Mouse (Mus musculus) cerebellum, postnatal 25 days (tissue): ENCODE results near the gene Hdac2.

Experiments
- DNase-seq, 2 experiments: peaks; one replicate each; pipeline ENCODE4 v3.0.0; 2021; ENCODE audit warnings: mixed read lengths in 2 of 2

Hdac2 gene

GRCm38 (mm10) chr10:36974086-36974675 is at the start of gene Hdac2:
TSS of gene Hdac2 (plus strand) at chr10:36974544.
- DNase-seq = peak; percentile 93 to 94

GRCm38 (mm10) chr10:36928212-36928611 is 46.1 kb upstream of the Hdac2 start:
- no peak for DNase-seq

GRCm38 (mm10) chr10:36935863-36936262 is 38.5 kb upstream of the Hdac2 start:
- no peak for DNase-seq

- DNase-seq = no peak
Measured at GRCm38 (mm10) chr10:36936271-36936670, 38.1 kb upstream of the Hdac2 start.

GRCm38 (mm10) chr10:36951742-36952141 is 22.6 kb upstream of the Hdac2 start:
- no peak for DNase-seq

- DNase-seq = no peak
Measured at GRCm38 (mm10) chr10:36952622-36953021, 21.7 kb upstream of the Hdac2 start.

- DNase-seq = no peak
Measured at GRCm38 (mm10) chr10:36959563-36960110, 14.7 kb upstream of the Hdac2 start.

GRCm38 (mm10) chr10:36964406-36964805 is 9.9 kb upstream of the Hdac2 start:
- DNase-seq = peak in 1 of 2 experiments; percentile 14

GRCm38 (mm10) chr10:36974676-36975520 is 554 bp downstream of the Hdac2 start:
- peak in 1 of 2 experiments; percentile 80 for DNase-seq

GRCm38 (mm10) chr10:36981866-36982265 is 7.5 kb downstream of the Hdac2 start:
- DNase-seq = no peak

- DNase-seq = no peak
Measured at GRCm38 (mm10) chr10:36992149-36992548, 17.8 kb downstream of the Hdac2 start.

GRCm38 (mm10) chr10:37000839-37001238 is 26.5 kb downstream of the Hdac2 start:
- no peak for DNase-seq

GRCm38 (mm10) chr10:37014274-37015107 is 40.1 kb downstream of the Hdac2 start:
- DNase-seq = peak; percentile 60 to 79

GRCm38 (mm10) chr10:37015729-37016128 is 41.4 kb downstream of the Hdac2 start:
- no peak for DNase-seq

GRCm38 (mm10) chr10:37016200-37016599 is 41.9 kb downstream of the Hdac2 start:
- no peak for DNase-seq

- DNase-seq = no peak
Measured at GRCm38 (mm10) chr10:37024301-37024700, 50.0 kb downstream of the Hdac2 start.

- no peak for DNase-seq
Measured at GRCm38 (mm10) chr10:37028651-37029050, 54.3 kb downstream of the Hdac2 start.

- peak in 1 of 2 experiments; percentile 21 for DNase-seq
Measured at GRCm38 (mm10) chr10:37035090-37035497, 60.8 kb downstream of the Hdac2 start.

GRCm38 (mm10) chr10:37047661-37048098 is 73.3 kb downstream of the Hdac2 start:
- peak; percentile 25 to 34 for DNase-seq
